Mouse (Mus musculus): Measurements from ENCODE around the gene Nfix. TPM values are rescaled to one million over a fixed set of nuclear protein-coding genes. Genes with fewer than 3 reads are reported as not detected.
A peak's percentile ranks its signal among the peaks of the same experiment; 100 is the strongest.

Nfix gene
- polyA plus RNA-seq, 1 experiment from 2014 or later = 0.87 TPM

DNA sequence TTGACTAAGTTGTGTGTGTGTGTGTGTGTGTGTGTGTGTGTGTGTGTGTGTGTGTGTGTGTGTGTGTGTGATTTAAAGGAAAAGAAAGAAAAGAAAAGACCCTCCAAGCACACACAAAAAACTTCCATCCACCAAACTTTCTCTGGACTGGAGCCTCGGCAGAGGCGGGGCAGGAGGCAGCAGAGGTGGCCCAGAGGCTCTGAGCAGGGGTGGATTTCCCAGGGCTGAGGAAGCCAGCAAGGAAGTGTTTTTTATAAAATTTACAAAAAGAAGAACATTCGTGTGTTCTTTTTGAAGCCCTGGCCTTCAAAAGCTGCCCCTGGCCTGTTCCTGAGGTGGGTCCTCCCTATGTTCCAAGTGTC lies 87.4 kb downstream of the Nfix start:
- Histone ChIP-seq H3K4me3 (no peak overlapping the region), H3K27me3 (ENCODE audit: insufficient read depth, poor library complexity, severe bottlenecking) (peaks cover 100% of the 10 kb centered on the region), H3K9me3 (no peaks in the 10 kb centered on the region), H3K4me1 (peaks cover 49% of the 10 kb centered on the region), H3K27ac (peak overlapping the region; percentile 37; the same call in 1 of the 2 replicates), H3K36me3 (no peaks in the 10 kb centered on the region)
- WGBS = 37% methylated on average over 3 of the region's 3 CpGs
- no peak for DNase-seq (ENCODE audit: low spot score)

- 26% methylated on average over 10 of the region's 11 CpGs for WGBS
- Histone ChIP-seq H3K36me3 (no peaks in the 10 kb centered on the region), H3K27ac (peak overlapping the region; percentile 37; the same call in 1 of the 2 replicates), H3K4me1 (peaks cover 55% of the 10 kb centered on the region), H3K9me3 (no peaks in the 10 kb centered on the region), H3K4me3 (no peak overlapping the region), H3K27me3 (ENCODE audit: insufficient read depth, poor library complexity, severe bottlenecking) (peaks cover 100% of the 10 kb centered on the region)
- no peak for DNase-seq (ENCODE audit: low spot score)
Measured at GRCm38 (mm10) chr8:84711933-84712758, 88.0 kb downstream of the Nfix start.

DNA sequence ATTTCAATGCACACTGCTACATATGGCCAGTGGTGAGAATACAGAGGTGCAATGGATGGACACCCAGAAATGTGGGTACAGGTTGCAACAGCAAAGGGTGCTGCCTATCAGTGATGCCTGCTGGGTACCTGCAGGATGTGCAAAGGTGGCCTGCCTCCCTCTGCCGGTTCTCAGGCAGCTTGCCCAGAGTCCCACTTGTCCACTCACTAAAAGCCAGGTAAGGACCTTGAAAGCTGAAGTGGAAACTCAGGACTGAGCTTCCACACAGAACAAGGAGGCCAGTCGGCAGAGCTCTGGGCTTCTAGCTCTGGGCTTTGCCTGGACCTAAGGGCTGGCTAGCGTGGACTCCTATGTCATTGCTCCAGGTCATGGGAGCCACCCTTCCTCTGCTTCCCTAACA lies 88.8 kb downstream of the Nfix start:
- Histone ChIP-seq H3K4me1 (peaks cover 63% of the 10 kb centered on the region), H3K9me3 (no peaks in the 10 kb centered on the region), H3K27ac (peak overlapping the region; percentile 29), H3K27me3 (ENCODE audit: insufficient read depth, poor library complexity, severe bottlenecking) (peaks cover 100% of the 10 kb centered on the region), H3K4me3 (no peak overlapping the region), H3K36me3 (no peaks in the 10 kb centered on the region)
- WGBS = 43% methylated on average over 3 of the region's 3 CpGs
- no peak for DNase-seq (ENCODE audit: low spot score)

DNA sequence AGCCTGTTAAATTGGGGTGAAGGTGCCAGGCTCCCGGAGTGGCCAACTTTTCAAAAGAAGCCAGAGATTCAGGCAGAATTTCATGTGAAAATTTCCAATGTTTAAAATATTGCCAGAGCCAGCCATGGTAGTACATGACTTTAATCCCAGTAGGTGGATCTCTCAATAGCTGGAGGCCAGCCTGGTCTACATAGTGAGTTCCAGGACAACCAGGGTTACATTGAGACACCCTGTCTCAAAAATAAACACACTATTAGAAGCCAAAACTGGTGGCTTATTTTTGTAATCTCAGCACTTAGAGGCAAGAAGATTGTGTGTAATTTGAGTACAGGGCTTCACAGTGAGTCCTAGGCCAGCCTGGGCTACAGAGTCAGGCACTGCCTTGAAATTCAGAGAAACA lies 90.2 kb downstream of the Nfix start:
- WGBS = 98% methylated on average over 1 of the region's 1 CpGs
- no peaks in the 10 kb centered on the region for H3K9me3 ChIP-seq
- H3K27me3 ChIP-seq (ENCODE audit: insufficient read depth, poor library complexity, severe bottlenecking) = peaks cover 95% of the 10 kb centered on the region
- H3K4me3 ChIP-seq = no peak overlapping the region
- peaks cover 62% of the 10 kb centered on the region for H3K4me1 ChIP-seq
- no peak for DNase-seq (ENCODE audit: low spot score)
- no peaks in the 10 kb centered on the region for H3K36me3 ChIP-seq
- H3K27ac ChIP-seq = 0 out of 2 replicates have a peak overlapping the region, but pooled peaks have one; percentile 17

DNA sequence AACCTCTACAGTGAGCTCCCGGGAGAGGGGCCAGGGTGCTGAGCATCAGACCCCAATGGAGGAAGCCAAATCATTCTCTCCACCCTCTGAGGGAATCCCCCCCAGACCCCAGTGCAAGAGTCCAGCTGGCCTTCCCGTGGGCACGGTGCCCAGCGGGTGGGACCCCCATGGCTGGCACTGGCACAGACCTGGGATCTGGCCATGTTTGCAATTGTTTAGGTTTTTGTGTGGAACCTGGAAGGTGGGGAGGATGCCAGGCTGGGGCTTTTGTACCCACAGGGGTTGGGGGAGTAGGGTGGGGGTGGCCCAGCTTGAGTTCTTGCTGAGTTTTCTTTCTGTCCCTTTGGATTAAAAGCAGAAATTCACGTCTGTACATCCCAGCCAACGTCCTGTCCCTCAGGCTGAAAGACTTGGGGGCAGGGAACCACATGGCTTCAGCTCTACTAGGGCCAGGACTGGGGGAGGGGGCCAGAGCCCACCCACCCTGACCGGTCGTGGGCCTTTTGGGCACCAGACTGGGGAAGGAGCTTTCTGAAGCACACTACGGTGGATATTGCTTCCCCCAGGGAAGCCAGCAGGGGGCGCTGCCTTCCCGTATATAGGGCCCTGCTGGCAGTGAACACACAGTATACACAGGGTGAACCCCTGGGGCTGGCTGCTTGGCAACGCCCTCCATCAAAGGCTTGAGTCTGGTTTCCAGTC lies 91.2 kb downstream of the Nfix start:
- H3K27me3 ChIP-seq (ENCODE audit: insufficient read depth, poor library complexity, severe bottlenecking) = peaks cover 95% of the 10 kb centered on the region
- H3K36me3 ChIP-seq = no peaks in the 10 kb centered on the region
- H3K9me3 ChIP-seq = no peaks in the 10 kb centered on the region
- WGBS = 16% methylated on average over 12 of the region's 12 CpGs
- peak; percentile 93 for DNase-seq (ENCODE audit: low spot score)
- H3K4me1 ChIP-seq = peaks cover 69% of the 10 kb centered on the region
- 0 out of 2 replicates have a peak overlapping the region, but pooled peaks have one; percentile 15 for H3K4me3 ChIP-seq
- H3K27ac ChIP-seq = peak overlapping the region; percentile 17; the same call in 1 of the 2 replicates

DNA sequence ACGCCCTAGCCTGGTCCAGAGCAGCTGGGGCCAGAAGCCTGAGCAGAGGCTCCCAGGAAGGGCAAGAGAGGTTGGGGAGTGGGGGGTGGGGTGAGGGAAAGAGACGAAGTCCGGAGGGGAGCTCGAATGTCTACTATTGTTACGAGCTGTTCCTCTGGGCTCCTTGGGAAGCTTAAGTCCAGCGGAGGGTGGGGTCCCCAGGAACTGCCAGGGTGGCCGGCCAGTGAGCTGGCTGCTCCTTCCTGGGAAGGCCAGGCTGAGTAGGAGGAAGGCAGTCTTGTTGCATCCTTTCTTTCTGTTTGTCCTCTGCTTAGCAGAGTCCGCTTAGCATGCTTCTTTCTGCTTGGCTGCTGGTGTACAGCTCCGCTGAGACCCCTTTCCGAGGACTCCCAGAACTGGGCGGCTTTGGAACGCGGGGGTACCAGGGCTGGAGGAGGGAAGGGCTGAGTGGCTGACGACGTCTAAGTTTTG lies 92.0 kb downstream of the Nfix start:
- Histone ChIP-seq H3K27me3 (ENCODE audit: insufficient read depth, poor library complexity, severe bottlenecking) (peaks cover 95% of the 10 kb centered on the region), H3K4me3 (peak overlapping the region; percentile 53), H3K4me1 (peaks cover 65% of the 10 kb centered on the region), H3K27ac (peak overlapping the region; percentile 82), H3K9me3 (no peaks in the 10 kb centered on the region), H3K36me3 (no peaks in the 10 kb centered on the region)
- DNase-seq (ENCODE audit: low spot score) = no peak
- 5% methylated on average over 15 of the region's 15 CpGs for WGBS

GRCm38 (mm10) chr8:84707267-84707883 lies 92.8 kb downstream of the Nfix start:
- DNase-seq (ENCODE audit: low spot score) = peak; percentile 92
- no peaks in the 10 kb centered on the region for H3K9me3 ChIP-seq
- H3K27ac ChIP-seq = peak overlapping the region; percentile 82
- WGBS = 2% methylated on average over 22 of the region's 22 CpGs
- peaks cover 95% of the 10 kb centered on the region for H3K27me3 ChIP-seq (ENCODE audit: insufficient read depth, poor library complexity, severe bottlenecking)
- H3K4me3 ChIP-seq = peak overlapping the region; percentile 53
- H3K4me1 ChIP-seq = peaks cover 63% of the 10 kb centered on the region
- H3K36me3 ChIP-seq = no peaks in the 10 kb centered on the region

DNA sequence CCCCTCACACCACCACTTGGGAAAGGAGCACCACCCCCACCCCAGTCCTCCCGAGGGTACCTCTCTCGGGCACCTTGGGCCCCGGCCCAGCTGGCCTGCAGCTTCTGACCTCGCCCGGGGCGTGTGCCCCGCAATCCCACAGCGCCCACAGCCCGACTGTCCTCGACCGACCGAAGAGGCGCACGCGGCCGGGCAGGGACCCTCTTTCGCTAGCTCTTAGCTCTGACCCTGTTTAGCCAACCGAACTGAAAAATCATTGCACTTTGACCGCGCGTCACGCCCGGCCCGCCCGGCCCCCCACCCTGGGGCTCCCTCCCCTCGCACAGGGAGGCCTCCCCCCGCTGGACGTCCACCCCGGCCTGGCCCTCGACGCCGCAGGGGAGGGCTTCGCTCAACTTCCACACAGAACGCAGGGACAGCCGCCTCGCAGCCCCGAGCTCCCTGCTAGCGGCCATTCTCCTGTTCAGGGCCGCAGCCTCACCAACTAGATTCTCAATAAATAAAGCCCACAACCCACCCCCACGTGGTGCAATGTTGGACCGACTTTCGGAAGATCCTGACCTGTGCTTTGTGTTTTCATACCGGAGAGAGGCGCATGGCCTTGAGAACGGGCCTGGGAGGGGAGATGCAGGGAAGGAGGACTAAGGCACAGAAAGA lies 93.4 kb downstream of the Nfix start:
- Histone ChIP-seq H3K36me3 (no peaks in the 10 kb centered on the region), H3K27ac (peak overlapping the region; percentile 82), H3K27me3 (ENCODE audit: insufficient read depth, poor library complexity, severe bottlenecking) (peaks cover 95% of the 10 kb centered on the region), H3K4me1 (peaks cover 64% of the 10 kb centered on the region), H3K4me3 (peak overlapping the region; percentile 53), H3K9me3 (no peaks in the 10 kb centered on the region)
- peak; percentile 79 for DNase-seq (ENCODE audit: low spot score)
- WGBS = under 1% methylated on average over 45 of the region's 45 CpGs

DNA sequence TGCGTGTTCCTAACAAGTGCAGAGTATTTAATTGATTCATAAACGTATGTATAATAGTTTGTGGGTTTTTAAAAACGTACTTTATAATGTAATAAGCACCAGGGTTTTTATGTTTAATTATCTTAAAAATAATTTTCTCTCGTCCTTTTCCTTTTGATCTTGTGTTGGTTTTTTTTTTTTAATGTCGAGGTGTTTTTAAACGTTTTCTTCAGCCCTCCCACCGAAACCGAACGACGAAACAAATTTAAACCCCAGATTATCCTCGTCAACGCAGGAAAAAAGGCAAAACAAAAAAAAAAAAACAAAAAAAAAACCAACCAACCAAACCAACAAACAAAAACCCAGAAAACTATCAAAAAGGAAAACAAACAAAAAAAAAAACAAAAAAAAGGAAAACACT lies 94.2 kb downstream of the Nfix start:
- Histone ChIP-seq H3K9me3 (no peaks in the 10 kb centered on the region), H3K4me3 (peak overlapping the region; percentile 53), H3K36me3 (no peaks in the 10 kb centered on the region), H3K4me1 (peaks cover 69% of the 10 kb centered on the region), H3K27ac (peak overlapping the region; percentile 82), H3K27me3 (ENCODE audit: insufficient read depth, poor library complexity, severe bottlenecking) (peaks cover 95% of the 10 kb centered on the region)
- 2% methylated on average over 12 of the region's 12 CpGs for WGBS
- DNase-seq (ENCODE audit: low spot score) = no peak

DNA sequence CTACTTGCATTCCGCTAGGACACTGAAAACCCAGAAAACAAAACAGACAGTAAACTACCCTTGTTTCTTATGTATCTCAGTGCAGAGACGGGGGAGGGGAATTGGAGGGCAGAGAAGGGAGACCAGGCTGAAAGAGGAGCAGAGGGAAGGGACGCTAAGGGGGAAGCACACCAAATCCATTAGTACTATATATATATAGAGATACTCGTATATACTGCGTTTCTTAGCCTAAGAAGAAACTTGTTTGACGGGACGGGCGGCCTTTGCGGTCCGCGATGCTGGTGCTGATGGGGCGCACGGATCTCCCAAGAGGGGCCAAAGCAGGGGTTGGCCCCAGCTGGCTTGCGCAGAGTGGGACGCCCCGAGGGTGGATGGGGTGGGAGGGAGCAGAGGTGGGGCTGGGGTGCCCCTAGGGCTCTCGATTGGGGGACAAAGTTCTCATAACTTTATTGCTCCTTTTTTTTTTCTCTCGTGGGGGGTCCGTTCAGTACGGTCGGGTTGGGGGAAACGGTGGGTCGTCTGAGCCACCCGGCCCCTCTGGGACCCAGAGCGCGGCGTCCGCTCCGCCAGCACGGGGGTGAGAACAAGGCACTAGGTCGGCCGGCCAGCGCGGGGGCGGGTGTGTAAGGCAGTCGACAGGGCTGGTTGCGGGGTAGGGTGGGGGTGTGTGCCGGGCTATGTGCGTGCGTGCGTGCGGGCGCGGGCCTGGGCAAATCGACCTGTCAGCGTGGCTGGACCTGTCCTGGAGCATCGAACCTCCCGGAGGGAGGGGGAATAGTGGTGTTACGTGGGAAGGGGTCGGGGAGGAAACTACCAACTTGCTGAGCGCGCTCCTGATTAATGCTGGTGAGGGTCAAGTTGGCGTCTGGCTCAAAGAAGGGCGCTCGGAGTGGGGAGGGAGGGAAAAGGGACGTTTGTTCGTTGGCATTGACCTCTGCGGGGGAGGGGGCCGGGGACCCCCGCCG lies 95.0 kb downstream of the Nfix start:
- Histone ChIP-seq H3K9me3 (no peaks in the 10 kb centered on the region), H3K36me3 (no peaks in the 10 kb centered on the region), H3K27me3 (ENCODE audit: insufficient read depth, poor library complexity, severe bottlenecking) (peaks cover 88% of the 10 kb centered on the region), H3K4me1 (peaks cover 73% of the 10 kb centered on the region), H3K4me3 (peak overlapping the region; percentile 53), H3K27ac (peak overlapping the region; percentile 82)
- WGBS = 1% methylated on average over 57 of the region's 61 CpGs
- DNase-seq (ENCODE audit: low spot score) = peak; percentile 86

DNA sequence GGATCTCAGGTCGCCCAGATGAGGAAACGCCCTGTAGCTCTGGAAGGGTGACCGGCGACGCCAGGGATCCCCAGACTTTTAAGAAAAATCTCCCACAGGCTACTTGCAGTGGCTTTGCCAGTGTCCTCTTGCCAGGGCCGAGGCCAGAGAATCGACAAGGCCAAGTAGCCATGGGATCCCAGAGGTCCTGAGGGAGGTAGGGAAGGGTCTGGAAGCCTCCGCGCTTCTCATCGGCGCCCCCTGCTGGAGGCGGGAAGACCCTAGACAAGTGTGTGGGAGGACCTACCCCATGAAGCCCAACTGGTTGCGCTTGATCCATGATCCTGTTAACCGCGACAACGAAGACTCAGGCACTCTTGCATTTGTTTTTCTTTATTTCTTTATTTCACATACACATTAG lies 95.8 kb downstream of the Nfix start:
- WGBS = 1% methylated on average over 16 of the region's 16 CpGs
- H3K4me3 ChIP-seq = peak overlapping the region; percentile 53
- H3K27me3 ChIP-seq (ENCODE audit: insufficient read depth, poor library complexity, severe bottlenecking) = peaks cover 80% of the 10 kb centered on the region

More for the DNA sequence above, 95.8 kb downstream of the Nfix start:
- H3K4me1 ChIP-seq = peaks cover 77% of the 10 kb centered on the region
- no peaks in the 10 kb centered on the region for H3K9me3 ChIP-seq
- H3K27ac ChIP-seq = peak overlapping the region; percentile 84
- H3K36me3 ChIP-seq = peaks cover 4% of the 10 kb centered on the region
- peak; percentile 92 for DNase-seq (ENCODE audit: low spot score)

Data from heart, embryonic 10.5 days (tissue).